Mouse (Mus musculus) midbrain, embryonic 15.5 days (tissue): ENCODE data around the gene Ano5. TPM values are rescaled to one million over a fixed set of nuclear protein-coding genes. Genes with fewer than 3 reads are reported as not detected.

Source experiments
- ATAC-seq: fragments of 200-750 bp; cut with Nextera tagmentation; replicated peaks from 2 replicates; pipeline ENCODE4 v1.8.0; 2017; ENCODE audit warnings: moderate TSS enrichment
- H3K27ac ChIP-seq: fragments of 300-500 bp; sonication (generic); 2 replicates; pipeline ENCODE4 v1.5.1; 2015; ENCODE audit warnings: mild to moderate bottlenecking, inconsistent platforms
- H3K27me3 ChIP-seq: fragments of 300-500 bp; sonication (generic); replicated peaks from 2 replicates; pipeline ENCODE4 v1.6.1; 2015; ENCODE audit warnings: inconsistent platforms
- H3K36me3 ChIP-seq: fragments of 300-500 bp; sonication (generic); replicated peaks from 2 replicates; pipeline ENCODE4 v1.6.1; 2015; ENCODE audit warnings: inconsistent platforms
- H3K4me1 ChIP-seq: fragments of 300-500 bp; sonication (generic); 2 replicates; pipeline ENCODE4 v1.6.1; 2015; ENCODE audit warnings: inconsistent platforms
- H3K4me2 ChIP-seq: fragments of 300-500 bp; sonication (generic); 2 replicates; pipeline ENCODE4 v1.6.1; 2015; ENCODE audit warnings: inconsistent platforms, mild to moderate bottlenecking, moderate library complexity
- H3K4me3 ChIP-seq: fragments of 300-500 bp; sonication (generic); 2 replicates; pipeline ENCODE4 v1.5.1; 2015; ENCODE audit warnings: mild to moderate bottlenecking, inconsistent platforms
- H3K9ac ChIP-seq: fragments of 300-500 bp; sonication (generic); 2 replicates; pipeline ENCODE4 v1.6.1; 2015; ENCODE audit warnings: mild to moderate bottlenecking, inconsistent platforms
- H3K9me3 ChIP-seq: fragments of 300-500 bp; sonication (generic); 2 replicates; pipeline ENCODE4 v1.6.1; 2016; ENCODE audit warnings: inconsistent platforms
- WGBS: fragments of 180-500 bp; shearing (Covaris S2); methylation state at CpG from one replicate; pipeline ENCODE4 v1.1.7; 2015; ENCODE audit warnings: mixed read lengths; 5-methylcytosine and 5-hydroxymethylcytosine counted together
- polyA plus RNA-seq: library from polyadenylated mRNA; unstranded; fragments of >200 nt; fragmentation: Nextera tagmentation; extraction: Ambion mirVana; gene quantifications from 2 replicates; pipeline ENCODE4 v1.2.1, GENCODE M21; 2015

Gene Ano5
- polyA plus RNA-seq, 1 experiment from 2014 or later: 1.6 TPM

DNA sequence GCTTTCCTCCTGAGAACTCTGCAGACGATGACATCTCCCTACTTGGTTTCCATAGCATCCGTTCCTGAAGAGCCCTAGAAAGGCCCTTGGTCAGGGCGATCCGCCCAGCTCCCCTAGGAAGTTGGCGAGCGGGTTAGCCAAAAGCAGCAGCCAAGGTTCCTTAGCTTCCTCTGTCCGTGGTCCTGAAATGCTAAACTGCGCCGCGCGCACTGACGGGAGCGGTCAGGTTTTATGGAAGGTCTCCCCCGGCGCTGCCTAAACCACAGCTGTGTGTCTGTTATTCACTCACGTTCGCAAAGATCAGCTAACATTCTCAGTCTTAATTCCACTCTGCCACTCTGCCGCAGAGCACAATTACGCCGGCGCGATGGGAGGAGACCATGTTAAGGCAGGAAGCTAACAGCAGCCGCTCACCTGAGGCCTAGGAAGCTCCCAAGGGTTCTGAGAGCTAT lies 110.9 kb downstream of the Ano5 start, which contains the start of gene Slc17a6:
Gene Slc17a6, plus strand, starts transcription at position 313 of the 452 bp plus-strand sequence.
- Histone ChIP-seq H3K36me3 (no peaks in the 10 kb centered on the region), H3K9ac (peak within 1 kb of the TSS; percentile 71), H3K4me3 (peak within 1 kb of the TSS; percentile 47), H3K4me2 (peak within 1 kb of the TSS; percentile 42), H3K27ac (peak within 1 kb of the TSS; percentile 93), H3K27me3 (peaks cover 7% of the 10 kb centered on the region), H3K4me1 (peaks cover 10% of the 10 kb centered on the region), H3K9me3 (no peaks in the 10 kb centered on the region)
- ATAC-seq: peak; percentile 62
- under 1% methylated on average over 23 of the region's 23 CpGs for WGBS

DNA sequence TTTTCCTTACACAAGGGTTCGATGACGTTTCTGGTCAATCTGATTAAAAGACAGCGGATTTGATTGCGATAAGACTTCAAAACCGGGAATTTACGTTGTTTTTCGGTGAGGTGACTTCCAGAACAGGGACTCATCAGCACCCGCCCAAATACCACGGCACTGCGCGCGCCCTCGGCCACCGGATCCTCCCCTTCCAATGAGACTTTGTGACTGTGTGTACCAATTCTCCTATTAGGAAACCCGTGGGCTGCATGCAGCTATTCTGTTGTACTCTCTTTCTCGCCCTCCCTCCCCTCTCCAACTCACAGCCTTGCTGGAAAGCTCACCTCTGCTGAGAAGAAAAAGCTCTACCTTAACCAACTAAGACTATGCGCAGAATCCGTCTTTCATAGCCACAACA lies 111.4 kb downstream of the Ano5 start:
- no peaks in the 10 kb centered on the region for H3K36me3 ChIP-seq
- peak overlapping the region; percentile 93 for H3K27ac ChIP-seq
- peak overlapping the region; percentile 42 for H3K4me2 ChIP-seq
- H3K4me1 ChIP-seq: peaks cover 14% of the 10 kb centered on the region
- H3K4me3 ChIP-seq: peak overlapping the region; percentile 47
- ATAC-seq: peak; percentile 40
- H3K9ac ChIP-seq: peak overlapping the region; percentile 71
- WGBS: 1% methylated on average over 18 of the region's 18 CpGs
- H3K9me3 ChIP-seq: no peaks in the 10 kb centered on the region
- peaks cover 7% of the 10 kb centered on the region for H3K27me3 ChIP-seq

DNA sequence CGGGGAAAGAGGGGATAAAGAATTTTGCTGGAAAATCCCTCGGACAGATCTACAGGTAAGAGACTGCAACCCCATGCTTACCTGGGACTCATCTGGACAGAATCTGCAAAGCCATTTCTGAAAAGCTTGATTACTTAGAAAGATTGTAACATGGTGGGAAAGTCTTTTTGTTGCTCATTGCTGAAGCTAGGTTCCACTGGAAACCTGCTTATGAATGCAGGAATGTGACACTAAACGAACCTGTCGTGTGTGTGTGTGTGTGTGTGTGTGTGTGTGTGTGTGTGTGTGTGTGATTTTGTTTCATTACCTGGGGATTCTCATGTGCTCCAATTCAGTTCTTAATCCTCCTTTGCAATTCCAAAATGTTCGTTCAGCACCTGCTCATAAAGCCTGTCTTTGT lies 111.8 kb downstream of the Ano5 start:
- H3K4me2 ChIP-seq: peak overlapping the region; percentile 42; the same call in 1 of the 2 replicates
- peak overlapping the region; percentile 47 for H3K4me3 ChIP-seq
- H3K9me3 ChIP-seq: no peaks in the 10 kb centered on the region
- ATAC-seq: no peak
- peaks cover 11% of the 10 kb centered on the region for H3K27me3 ChIP-seq
- peaks cover 16% of the 10 kb centered on the region for H3K4me1 ChIP-seq
- H3K36me3 ChIP-seq: no peaks in the 10 kb centered on the region
- H3K9ac ChIP-seq: peak overlapping the region; percentile 71
- H3K27ac ChIP-seq: peak overlapping the region; percentile 93
- WGBS: 1% methylated on average over 5 of the region's 5 CpGs

DNA sequence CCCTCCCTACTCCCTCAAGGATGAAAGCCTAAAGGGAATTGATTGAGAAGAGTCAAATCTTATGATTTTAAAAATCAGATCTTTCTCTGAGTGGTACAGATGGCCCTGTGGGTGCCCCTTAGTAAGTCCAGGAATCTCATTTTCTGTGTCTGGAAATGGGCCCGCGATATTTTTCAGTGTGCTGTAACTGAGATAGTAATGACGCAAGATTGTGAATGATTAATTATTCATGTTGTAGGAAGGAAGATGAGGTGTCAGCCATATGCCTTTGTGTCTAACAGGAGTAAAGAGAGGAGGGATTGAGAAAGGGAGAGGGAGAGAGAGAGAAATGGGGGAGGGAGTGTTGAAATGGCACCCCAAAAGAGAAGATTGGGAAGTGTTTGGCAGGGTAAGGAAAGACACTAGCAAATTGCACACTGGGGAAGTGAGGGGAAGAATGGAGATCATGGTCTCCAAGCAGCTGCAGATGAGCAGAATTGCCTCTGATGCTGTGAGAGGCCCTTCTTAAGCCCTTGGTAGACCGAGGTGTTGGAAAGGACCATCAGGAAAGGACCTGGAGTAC lies 113.6 kb downstream of the Ano5 start:
- peak; percentile 43 for ATAC-seq
- peaks cover 8% of the 10 kb centered on the region for H3K4me1 ChIP-seq
- no peaks in the 10 kb centered on the region for H3K9me3 ChIP-seq
- H3K4me3 ChIP-seq: peak overlapping the region; percentile 44
- H3K4me2 ChIP-seq: peak overlapping the region; percentile 48
- under 1% methylated on average over 4 of the region's 4 CpGs for WGBS
- H3K27ac ChIP-seq: peak overlapping the region; percentile 95
- H3K27me3 ChIP-seq: peaks cover 15% of the 10 kb centered on the region
- peak overlapping the region; percentile 68 for H3K9ac ChIP-seq
- no peaks in the 10 kb centered on the region for H3K36me3 ChIP-seq

DNA sequence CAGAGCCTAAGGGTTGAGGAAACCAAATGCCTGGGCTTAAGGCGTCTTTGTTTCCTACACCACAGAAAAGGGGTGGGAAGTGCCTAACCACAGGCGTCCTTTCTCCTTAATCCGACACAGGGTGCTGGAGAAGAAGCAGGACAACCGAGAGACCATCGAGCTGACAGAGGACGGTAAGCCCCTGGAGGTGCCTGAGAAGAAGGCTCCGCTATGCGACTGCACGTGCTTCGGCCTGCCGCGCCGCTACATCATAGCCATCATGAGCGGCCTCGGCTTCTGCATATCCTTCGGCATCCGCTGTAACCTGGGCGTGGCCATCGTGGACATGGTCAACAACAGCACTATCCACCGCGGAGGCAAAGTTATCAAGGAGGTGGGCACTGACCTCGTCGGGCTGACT lies 114.3 kb downstream of the Ano5 start:
- peak; percentile 15; the same call in 1 of the 2 replicates for ATAC-seq
- peak overlapping the region; percentile 68 for H3K9ac ChIP-seq
- peak overlapping the region; percentile 95 for H3K27ac ChIP-seq
- H3K36me3 ChIP-seq: no peaks in the 10 kb centered on the region
- H3K4me1 ChIP-seq: peaks cover 6% of the 10 kb centered on the region; the same call in 1 of the 2 replicates
- H3K9me3 ChIP-seq: no peaks in the 10 kb centered on the region
- H3K4me2 ChIP-seq: peak overlapping the region; percentile 48
- H3K4me3 ChIP-seq: peak overlapping the region; percentile 44
- H3K27me3 ChIP-seq: peaks cover 15% of the 10 kb centered on the region; the same call in 1 of the 2 replicates
- WGBS: under 1% methylated on average over 23 of the region's 23 CpGs

DNA sequence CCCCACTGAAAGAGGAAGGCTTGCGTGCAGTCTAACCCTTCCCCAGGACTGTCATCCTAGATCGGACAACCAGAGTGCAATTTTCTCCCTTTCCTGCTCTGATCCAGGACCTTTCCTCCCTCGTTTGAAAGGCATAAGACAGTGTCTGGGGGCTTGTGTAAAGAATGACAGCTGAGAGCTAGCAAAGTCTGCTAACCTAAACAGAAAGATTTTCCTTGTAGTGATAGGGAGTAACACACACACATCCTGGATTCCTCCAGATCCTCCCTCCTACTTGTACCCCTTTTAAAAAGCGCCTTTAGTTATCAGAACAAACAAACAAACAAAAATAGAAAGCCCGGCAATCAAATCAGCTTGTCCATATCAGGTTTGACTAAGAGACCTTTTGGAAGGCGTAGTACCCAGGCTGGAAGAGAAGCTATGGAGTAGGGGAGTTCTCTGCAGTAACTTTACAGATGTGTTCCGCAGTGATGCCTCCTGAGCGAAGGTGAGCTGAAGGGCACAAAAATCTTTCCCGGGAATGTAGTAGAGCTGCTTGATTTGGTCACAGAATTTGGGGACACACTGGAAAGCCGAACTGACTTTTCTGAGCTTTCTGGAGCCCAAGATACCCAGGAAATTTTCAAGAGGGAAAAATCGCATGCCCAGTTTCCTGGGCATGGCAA lies 114.9 kb downstream of the Ano5 start:
- peak overlapping the region; percentile 44 for H3K4me3 ChIP-seq
- 3% methylated on average over 11 of the region's 11 CpGs for WGBS
- peak overlapping the region; percentile 68 for H3K9ac ChIP-seq
- peak overlapping the region; percentile 95 for H3K27ac ChIP-seq
- peaks cover 15% of the 10 kb centered on the region; the same call in 1 of the 2 replicates for H3K27me3 ChIP-seq
- no peaks in the 10 kb centered on the region for H3K9me3 ChIP-seq
- H3K4me1 ChIP-seq: peaks cover 6% of the 10 kb centered on the region; the same call in 1 of the 2 replicates
- peak overlapping the region; percentile 48 for H3K4me2 ChIP-seq
- no peaks in the 10 kb centered on the region for H3K36me3 ChIP-seq
- ATAC-seq: no peak

DNA sequence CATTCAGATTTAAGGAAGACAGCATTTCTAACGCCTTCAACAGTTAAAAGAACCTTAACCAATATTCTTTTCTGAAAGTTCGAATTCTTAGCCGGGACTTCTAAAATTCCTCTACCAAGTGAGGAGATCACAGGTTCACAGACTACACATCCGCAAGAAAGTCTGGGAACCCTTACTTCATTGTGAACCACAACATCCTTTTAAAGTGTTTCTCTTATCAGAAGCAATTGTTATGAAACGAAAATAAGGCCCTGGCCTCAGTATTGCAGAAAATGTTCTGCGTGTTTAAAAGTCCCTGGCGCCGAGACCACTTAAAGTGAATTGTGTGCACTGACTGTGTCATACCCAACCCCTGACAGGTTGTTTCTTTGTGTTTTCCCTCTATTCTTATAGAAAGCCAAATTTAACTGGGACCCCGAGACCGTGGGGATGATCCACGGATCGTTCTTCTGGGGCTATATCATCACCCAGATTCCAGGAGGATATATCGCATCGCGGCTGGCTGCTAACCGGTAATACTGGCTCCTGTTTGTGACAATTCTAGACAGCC lies 115.7 kb downstream of the Ano5 start:
- no peaks in the 10 kb centered on the region for H3K36me3 ChIP-seq
- peaks cover 15% of the 10 kb centered on the region; the same call in 1 of the 2 replicates for H3K27me3 ChIP-seq
- no peaks in the 10 kb centered on the region for H3K9me3 ChIP-seq
- H3K4me1 ChIP-seq: peaks cover 6% of the 10 kb centered on the region; the same call in 1 of the 2 replicates
- H3K4me2 ChIP-seq: peak overlapping the region; percentile 48
- no peak for ATAC-seq
- peak overlapping the region; percentile 68 for H3K9ac ChIP-seq
- WGBS: 1% methylated on average over 16 of the region's 16 CpGs
- H3K4me3 ChIP-seq: peak overlapping the region; percentile 44
- H3K27ac ChIP-seq: peak overlapping the region; percentile 95

DNA sequence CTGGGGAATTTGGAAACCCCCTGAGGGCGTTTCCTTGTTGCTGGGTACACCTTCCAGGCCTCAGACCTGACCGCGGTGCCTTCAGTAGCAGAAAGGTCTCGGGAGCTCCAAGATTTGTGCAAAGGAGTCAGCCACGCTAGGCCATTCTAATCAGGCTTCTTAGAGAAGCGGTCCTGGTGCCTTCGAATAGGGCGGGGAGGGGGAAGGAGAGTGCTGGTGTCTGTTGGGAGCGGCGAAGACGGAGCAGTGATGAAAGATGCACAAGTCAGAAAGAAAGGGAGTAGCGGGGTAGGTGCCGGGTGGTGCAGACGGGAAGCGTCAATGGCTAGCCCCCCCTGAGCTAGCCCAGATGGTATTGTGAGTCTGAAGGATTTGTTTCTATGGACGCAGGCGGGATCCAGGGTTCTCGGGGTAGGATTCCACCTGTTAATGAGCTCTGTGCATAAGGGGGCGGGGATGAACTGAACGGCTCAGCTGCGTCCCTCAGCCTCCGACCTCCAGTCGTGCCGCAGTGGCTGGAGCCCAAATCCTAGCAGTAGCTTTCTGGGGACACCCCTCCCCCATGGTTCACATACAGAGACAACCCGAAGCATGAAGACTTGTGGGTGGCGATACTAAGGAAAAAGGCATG lies 116.3 kb downstream of the Ano5 start:
- Histone ChIP-seq H3K36me3 (no peaks in the 10 kb centered on the region), H3K4me3 (peak overlapping the region; percentile 44), H3K27ac (peak overlapping the region; percentile 95), H3K9ac (peak overlapping the region; percentile 68), H3K9me3 (no peaks in the 10 kb centered on the region), H3K4me2 (peak overlapping the region; percentile 48), H3K4me1 (peaks cover 6% of the 10 kb centered on the region; the same call in 1 of the 2 replicates), H3K27me3 (peaks cover 15% of the 10 kb centered on the region; the same call in 1 of the 2 replicates)
- WGBS: under 1% methylated on average over 26 of the region's 26 CpGs
- ATAC-seq: peak; percentile 82

DNA sequence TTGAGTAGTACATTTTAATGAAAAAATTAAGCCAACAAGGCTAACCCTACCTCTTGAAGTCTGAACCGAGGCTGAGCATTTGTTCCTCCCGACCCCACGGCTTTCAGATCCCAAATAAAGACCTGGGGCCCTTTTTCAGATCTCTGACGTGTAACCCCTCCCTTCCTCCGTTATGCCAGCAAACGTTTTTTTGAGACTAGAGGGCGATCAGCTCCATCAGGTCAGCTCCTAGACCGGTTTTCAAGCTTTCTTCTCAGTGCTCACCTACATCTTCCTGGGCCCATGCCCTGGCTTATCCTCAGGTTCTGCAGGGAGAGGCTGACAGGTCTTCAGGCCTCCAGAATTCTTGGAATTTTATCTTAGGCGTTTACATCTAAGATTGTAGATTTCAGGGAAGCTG lies 116.8 kb downstream of the Ano5 start:
- 2% methylated on average over 9 of the region's 9 CpGs for WGBS
- 0 out of 2 replicates have a peak, but pooled peaks have one; percentile 8 for ATAC-seq
- peaks cover 7% of the 10 kb centered on the region; the same call in 1 of the 2 replicates for H3K4me1 ChIP-seq
- H3K27ac ChIP-seq: peak overlapping the region; percentile 95
- peak overlapping the region; percentile 48 for H3K4me2 ChIP-seq
- H3K9me3 ChIP-seq: no peaks in the 10 kb centered on the region
- peaks cover 15% of the 10 kb centered on the region; the same call in 1 of the 2 replicates for H3K27me3 ChIP-seq
- no peaks in the 10 kb centered on the region for H3K36me3 ChIP-seq
- H3K9ac ChIP-seq: peak overlapping the region; percentile 68
- H3K4me3 ChIP-seq: peak overlapping the region; percentile 44

DNA sequence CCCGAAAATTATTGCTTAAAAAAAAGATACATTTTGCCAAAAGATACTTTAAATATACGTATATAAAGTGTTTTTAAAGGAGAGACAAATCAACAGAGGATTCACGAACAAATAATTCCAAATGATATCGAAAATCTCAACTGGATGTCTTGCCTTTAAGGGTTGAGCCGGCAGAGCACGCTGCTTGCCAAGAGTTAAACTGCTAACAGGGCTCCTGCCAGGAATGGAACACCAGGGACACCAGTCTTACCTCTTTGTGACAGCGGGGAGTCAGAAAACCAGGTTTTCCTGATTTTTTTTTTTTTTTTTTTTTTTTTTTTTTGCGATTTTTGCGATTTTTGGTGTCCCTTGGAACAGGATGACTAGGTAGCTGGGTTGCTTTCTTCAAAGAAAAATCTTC lies 117.5 kb downstream of the Ano5 start:
- ATAC-seq: no peak
- Histone ChIP-seq H3K36me3 (no peaks in the 10 kb centered on the region), H3K27ac (peak overlapping the region; percentile 95), H3K4me1 (peaks cover 10% of the 10 kb centered on the region; the same call in 1 of the 2 replicates), H3K9me3 (no peaks in the 10 kb centered on the region), H3K4me3 (peak overlapping the region; percentile 25), H3K4me2 (peak overlapping the region; percentile 48), H3K9ac (no peak overlapping the region; the same call in 1 of the 2 replicates), H3K27me3 (peaks cover 15% of the 10 kb centered on the region; the same call in 1 of the 2 replicates)
- WGBS: 2% methylated on average over 9 of the region's 9 CpGs

DNA sequence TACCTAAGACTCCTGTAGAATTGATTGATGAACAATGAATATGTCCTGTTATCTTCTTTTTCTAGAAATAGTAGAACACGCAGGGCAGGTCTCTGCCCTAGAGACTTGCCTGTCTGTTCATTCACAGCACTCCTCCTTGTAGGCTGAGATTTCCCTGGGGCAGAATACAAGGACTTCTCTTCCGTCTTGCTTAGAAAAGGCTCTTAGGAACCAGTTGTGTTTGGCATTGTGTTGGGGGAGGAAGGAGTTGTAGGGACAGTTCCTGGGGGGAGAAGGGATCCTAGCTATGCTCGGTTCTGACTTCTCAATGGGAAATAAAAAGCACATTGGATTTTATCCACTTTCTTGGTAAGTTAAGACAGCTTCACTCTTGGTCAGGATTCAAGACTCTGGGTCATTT lies 118.4 kb downstream of the Ano5 start:
- Histone ChIP-seq H3K4me3 (peak overlapping the region; percentile 31), H3K4me1 (peaks cover 10% of the 10 kb centered on the region; the same call in 1 of the 2 replicates), H3K4me2 (peak overlapping the region; percentile 48), H3K36me3 (no peaks in the 10 kb centered on the region), H3K27ac (peak overlapping the region; percentile 80), H3K9ac (peak overlapping the region; percentile 42), H3K27me3 (peaks cover 13% of the 10 kb centered on the region; the same call in 1 of the 2 replicates), H3K9me3 (no peaks in the 10 kb centered on the region)
- WGBS: 4% methylated on average over 3 of the region's 3 CpGs
- no peak for ATAC-seq
